Mouse (Mus musculus) spleen, adult 2 months (tissue): Measurements from ENCODE around the gene Gabbr2.

ENCODE experiments used
- CTCF ChIP-seq: fragments of 200-500 bp; IDR thresholded peaks from 2 replicates; pipeline ENCODE4 v1.5.1; 2011; ENCODE audit warnings: mild to moderate bottlenecking, inconsistent platforms; ENCODE audit not compliant: insufficient read depth, insufficient read length, insufficient replicate concordance; ENCODE audit errors: extremely low read depth
- POLR2A ChIP-seq: fragments of 200-500 bp; IDR thresholded peaks from 2 replicates; pipeline ENCODE4 v1.6.1; 2011; ENCODE audit warnings: low read depth, low read length, inconsistent platforms

GRCm38 (mm10) chr4:46710523-46710922 lies 281.1 kb downstream of the Gabbr2 start:
- TF ChIP-seq POLR2A (no peak), CTCF (no peak)
